Mouse (Mus musculus): ENCODE data around the gene Ccdc121. TPM values are rescaled to one million over a fixed set of nuclear protein-coding genes. Genes with fewer than 3 reads are reported as not detected.

The Ccdc121 gene
- total RNA-seq (2012; rRNA removed) (not detected in 2 replicates), total RNA-seq (2014; rRNA removed) (not detected in 2 replicates), polyA plus RNA-seq (2012; ENCODE audit: insufficient read length, low read depth) (not detected in 2 replicates)

DNA sequence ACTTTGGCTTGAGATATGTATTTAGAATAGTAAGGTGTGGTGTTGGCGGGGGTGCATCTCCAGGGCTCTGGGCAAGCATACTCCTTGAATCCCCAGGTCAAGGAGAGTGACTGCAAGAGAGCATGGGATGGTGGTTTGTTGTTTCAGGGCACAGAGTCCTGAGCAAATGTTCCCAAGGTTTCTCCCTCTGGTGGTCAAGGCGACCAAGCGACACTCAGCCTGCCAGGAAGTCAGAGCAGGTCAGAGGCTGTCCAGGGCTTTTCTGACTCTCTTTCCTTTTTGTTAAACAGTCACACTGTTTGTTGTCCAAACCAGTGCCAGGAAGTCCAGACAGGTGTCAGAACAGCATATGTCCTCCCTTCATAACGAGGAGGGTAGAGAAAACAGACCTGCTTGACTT, at the start of gene Ccdc121:
Gene Ccdc121, minus strand, starts transcription at position 145 of the 400 bp plus-strand sequence.
- H3K4me2 ChIP-seq (ENCODE audit: insufficient read depth, low read depth, poor library complexity, severe bottlenecking), result no peak within 1 kb of the TSS

DNA sequence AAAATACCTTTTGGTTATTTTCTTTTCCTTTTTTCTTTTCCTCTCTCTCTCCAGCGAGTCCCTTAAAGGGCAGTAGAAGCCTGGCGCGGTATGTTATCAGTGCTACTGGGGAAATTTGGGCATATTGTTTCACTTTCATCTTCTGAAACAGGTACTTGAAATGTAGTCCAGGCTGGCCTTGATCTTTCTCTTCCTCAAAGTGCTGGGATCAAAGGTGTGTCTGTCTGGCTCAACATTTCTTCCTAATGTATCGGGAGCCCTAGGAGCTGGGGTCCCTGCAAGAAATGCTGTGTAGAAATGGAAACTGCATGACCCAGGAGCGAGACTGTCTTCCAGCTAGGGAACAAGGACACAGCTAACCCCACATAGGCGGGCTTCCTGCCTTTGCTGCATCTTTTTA, 49.1 kb upstream of the Ccdc121 start:
- no peak overlapping the region for H3K4me3 ChIP-seq (replicated peaks in 1 of 3; ENCODE audit: low read depth in 2 of 3, low read length in 2 of 3, poor library complexity in 1 of 3)
- H3K4me2 ChIP-seq (ENCODE audit: insufficient read depth, low read depth, poor library complexity, severe bottlenecking), result peak overlapping the region; percentile 92
- peaks cover 0 to 10% of the 10 kb centered on the region in 2 experiments; a peak in 2 of 4 replicates for H3K4me1 ChIP-seq (ENCODE audit: control insufficient read depth in 1 of 2, insufficient read depth in 2 of 2)
- H3K36me3 ChIP-seq (replicated peaks in 1 of 2; ENCODE audit: control insufficient read depth in 1 of 2, insufficient read depth in 1 of 2, low read length in 1 of 2), result no peaks in the 10 kb centered on the region
- no peaks in the 10 kb centered on the region for H3K9me3 ChIP-seq (replicated peaks; ENCODE audit: low read length)
- no peaks in the 10 kb centered on the region for H3K27me3 ChIP-seq (replicated peaks)
- no peak overlapping the region for H3K9ac ChIP-seq (ENCODE audit: insufficient read depth, low read depth)
- dilution Hi-C loops (cut with MboI; ENCODE audit: extremely low pct_ligation_motif_present, extremely low pct_unique_long_range_greater_than_20kb, low sequenced_read_pairs) (no loop called here), in situ Hi-C loops (cut with MboI; ENCODE audit: low pct_ligation_motif_present, low pct_unique_long_range_greater_than_20kb, low sequenced_read_pairs) (no loop called here)
- no peak for DNase-seq (ENCODE audit: extremely low read depth)
- H3K27ac ChIP-seq (ENCODE audit: insufficient read depth, low read depth), result no peak overlapping the region
- no peak for TF ChIP-seq ELF1 (IDR thresholded peaks at IDR 0.05; ENCODE audit: low read depth, low read length)
- no peaks in the 10 kb centered on the region for H3K79me2 ChIP-seq (replicated peaks; ENCODE audit: control insufficient read depth, extremely low read depth, insufficient read depth, poor library complexity, severe bottlenecking)

More for the DNA sequence above, at the start of gene Ccdc121:
- no peak within 1 kb of the TSS for H3K9ac ChIP-seq (ENCODE audit: insufficient read depth, low read depth)
- H3K36me3 ChIP-seq (replicated peaks in 1 of 2; ENCODE audit: control insufficient read depth in 1 of 2, insufficient read depth in 1 of 2, low read length in 1 of 2), result no peaks in the 10 kb centered on the region
- no peaks in the 10 kb centered on the region for H3K4me1 ChIP-seq (ENCODE audit: control insufficient read depth in 1 of 2, insufficient read depth in 2 of 2)
- DNase-seq (ENCODE audit: extremely low read depth), result no peak
- H3K27ac ChIP-seq (ENCODE audit: insufficient read depth, low read depth), result no peak within 1 kb of the TSS
- no peaks in the 10 kb centered on the region for H3K9me3 ChIP-seq (replicated peaks; ENCODE audit: low read length)
- H3K4me3 ChIP-seq (replicated peaks in 1 of 3; ENCODE audit: low read depth in 2 of 3, low read length in 2 of 3, poor library complexity in 1 of 3), result no peak within 1 kb of the TSS
- peak in 1 of 2 experiments; percentile 16; a peak in 2 of 4 replicates for TF ChIP-seq CTCF (conservative IDR thresholded peaks at IDR 0.05 in 1 of 2, IDR thresholded peaks at IDR 0.05 in 1 of 2; ENCODE audit: low read depth in 2 of 2, low read length in 2 of 2)
- no peak for TF ChIP-seq NELFE (IDR thresholded peaks at IDR 0.05; ENCODE audit: low read depth, low read length)
- in situ Hi-C loops (cut with MboI; ENCODE audit: low pct_ligation_motif_present, low pct_unique_long_range_greater_than_20kb, low sequenced_read_pairs), result no loop called here
- dilution Hi-C loops (cut with MboI; ENCODE audit: extremely low pct_ligation_motif_present, extremely low pct_unique_long_range_greater_than_20kb, low sequenced_read_pairs), result no loop called here
- no peaks in the 10 kb centered on the region for H3K27me3 ChIP-seq (replicated peaks)
- H3K79me2 ChIP-seq (replicated peaks; ENCODE audit: control insufficient read depth, extremely low read depth, insufficient read depth, poor library complexity, severe bottlenecking), result no peaks in the 10 kb centered on the region

DNA sequence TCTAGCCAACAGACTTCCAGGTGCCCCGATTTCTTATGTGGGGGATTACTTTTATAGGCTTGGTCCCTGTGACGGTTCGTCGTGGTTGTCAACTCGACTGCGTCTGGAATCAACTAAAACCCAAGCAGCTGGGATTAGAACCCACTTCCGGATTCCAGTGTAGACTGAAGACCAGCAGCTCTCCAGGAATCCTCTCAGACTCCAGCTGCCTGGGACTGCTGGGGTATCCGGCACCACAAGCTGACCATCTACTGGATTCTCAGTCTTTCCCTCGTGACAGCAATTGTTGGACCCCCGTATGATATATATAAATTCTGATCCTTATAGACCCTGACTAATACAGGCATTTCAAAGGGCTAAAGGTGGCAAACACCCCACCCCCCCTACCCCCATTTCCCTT, 48.4 kb upstream of the Ccdc121 start:
- in situ Hi-C loops (cut with MboI; ENCODE audit: low pct_ligation_motif_present, low pct_unique_long_range_greater_than_20kb, low sequenced_read_pairs), result no loop called here

More for the DNA sequence above, 48.4 kb upstream of the Ccdc121 start:
- no peaks in the 10 kb centered on the region for H3K27me3 ChIP-seq (replicated peaks)
- H3K9ac ChIP-seq (ENCODE audit: insufficient read depth, low read depth), result no peak overlapping the region
- no peak for TF ChIP-seq CHD2 (IDR thresholded peaks at IDR 0.05; ENCODE audit: low read length)
- no peak for TF ChIP-seq RCOR1 (conservative IDR thresholded peaks at IDR 0.05; ENCODE audit: low read depth, low read length)
- TF ChIP-seq JUN (IDR thresholded peaks at IDR 0.05; ENCODE audit: insufficient read depth, low read depth, low read length), result no peak
- TF ChIP-seq ETS1 (conservative IDR thresholded peaks at IDR 0.05; ENCODE audit: low read depth, low read length), result no peak
- TF ChIP-seq MYC (IDR thresholded peaks at IDR 0.05; ENCODE audit: low read depth, low read length), result no peak
- TF ChIP-seq E2F4 (IDR thresholded peaks at IDR 0.05; ENCODE audit: insufficient replicate concordance, low read depth, low read length), result no peak
- TF ChIP-seq MEF2A (IDR thresholded peaks at IDR 0.05; ENCODE audit: borderline replicate concordance, low read depth, low read length), result no peak
- TF ChIP-seq MAX (IDR thresholded peaks at IDR 0.05; ENCODE audit: low read length), result no peak
- no peak for TF ChIP-seq EP300 (IDR thresholded peaks at IDR 0.05; ENCODE audit: low read length)
- TF ChIP-seq CHD1 (IDR thresholded peaks at IDR 0.05; ENCODE audit: low read depth, low read length), result no peak
- no peak for TF ChIP-seq TBP (conservative IDR thresholded peaks at IDR 0.05; ENCODE audit: low read depth, low read length)
- TF ChIP-seq NELFE (IDR thresholded peaks at IDR 0.05; ENCODE audit: low read depth, low read length), result no peak
- TF ChIP-seq MAFK (IDR thresholded peaks at IDR 0.05; ENCODE audit: insufficient replicate concordance, low read length), result no peak
- no peak for TF ChIP-seq ZNF384 (IDR thresholded peaks at IDR 0.05; ENCODE audit: low read depth, low read length)
- no peak for TF ChIP-seq BHLHE40 (IDR thresholded peaks at IDR 0.05; ENCODE audit: low read depth, low read length)
- no peak for TF ChIP-seq RAD21 (IDR thresholded peaks at IDR 0.05; ENCODE audit: low read depth, low read length)
- no peak overlapping the region for H3K27ac ChIP-seq (ENCODE audit: insufficient read depth, low read depth)
- H3K9me3 ChIP-seq (replicated peaks; ENCODE audit: low read length), result no peaks in the 10 kb centered on the region
- H3K36me3 ChIP-seq (replicated peaks in 1 of 2; ENCODE audit: control insufficient read depth in 1 of 2, insufficient read depth in 1 of 2, low read length in 1 of 2), result no peaks in the 10 kb centered on the region
- no peaks in the 10 kb centered on the region for H3K79me2 ChIP-seq (replicated peaks; ENCODE audit: control insufficient read depth, extremely low read depth, insufficient read depth, poor library complexity, severe bottlenecking)
- H3K4me3 ChIP-seq (replicated peaks in 1 of 3; ENCODE audit: low read depth in 2 of 3, low read length in 2 of 3, poor library complexity in 1 of 3), result no peak overlapping the region
- peaks cover 0 to 11% of the 10 kb centered on the region in 2 experiments; a peak in 2 of 4 replicates for H3K4me1 ChIP-seq (ENCODE audit: control insufficient read depth in 1 of 2, insufficient read depth in 2 of 2)
- no peak overlapping the region; the same call in 1 of the 2 replicates for H3K4me2 ChIP-seq (ENCODE audit: insufficient read depth, low read depth, poor library complexity, severe bottlenecking)
- dilution Hi-C loops (cut with MboI; ENCODE audit: extremely low pct_ligation_motif_present, extremely low pct_unique_long_range_greater_than_20kb, low sequenced_read_pairs), result no loop called here
- DNase-seq (ENCODE audit: extremely low read depth), result no peak

Data from CH12.LX (cell line).